Mouse (Mus musculus) lung, postnatal 0 days (tissue): ENCODE results near the gene Hmcn1.

Experiments
- CTCF ChIP-seq: IDR thresholded peaks from 2 replicates; pipeline ENCODE4 v1.5.1; 2016; ENCODE audit warnings: antibody characterized with exemption, mild to moderate bottlenecking
- EP300 ChIP-seq: IDR thresholded peaks from 2 replicates; pipeline ENCODE4 v1.6.1; 2016; ENCODE audit warnings: antibody characterized with exemption, mild to moderate bottlenecking, control low read depth

GRCm38 (mm10) chr1:151035766-151036165 lies 42.5 kb upstream of the Hmcn1 start:
- no peak for TF ChIP-seq EP300
- no peak for TF ChIP-seq CTCF
